Mouse (Mus musculus): ENCODE measurements at regions not wholly inside any gene's neighbourhood (a gene's known extent, or its start where the extent isn't known, plus 50 kb on each side); places are given as distances from the start of the nearest gene placed in this dataset.

DNA sequence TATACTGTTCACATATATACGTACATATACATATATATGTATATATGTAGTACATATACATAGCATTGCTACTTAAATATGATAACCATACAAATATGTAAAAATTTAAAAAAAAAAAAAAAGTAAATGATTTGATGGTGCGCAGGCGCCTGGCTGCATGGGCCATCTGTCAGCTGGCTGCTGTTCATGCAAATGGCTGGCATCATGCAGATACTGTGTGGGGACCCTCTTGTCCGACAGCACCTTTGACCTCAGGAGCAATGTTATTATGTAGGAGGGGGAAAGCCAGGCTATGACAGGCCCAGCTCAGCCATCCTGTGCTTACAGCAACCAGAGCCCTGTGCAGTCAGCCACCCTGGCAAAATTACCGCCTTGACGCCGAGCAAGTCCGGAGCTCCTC, 65.1 kb upstream of the Tnrc6c start:
- no peak for DNase-seq (ENCODE audit: low spot score in 2 of 2)

- no peak for DNase-seq (ENCODE audit: low spot score in 2 of 2)
These were observed 64.7 kb upstream of the Tnrc6c start for GRCm38 (mm10) chr11:117589422-117589821.

DNA sequence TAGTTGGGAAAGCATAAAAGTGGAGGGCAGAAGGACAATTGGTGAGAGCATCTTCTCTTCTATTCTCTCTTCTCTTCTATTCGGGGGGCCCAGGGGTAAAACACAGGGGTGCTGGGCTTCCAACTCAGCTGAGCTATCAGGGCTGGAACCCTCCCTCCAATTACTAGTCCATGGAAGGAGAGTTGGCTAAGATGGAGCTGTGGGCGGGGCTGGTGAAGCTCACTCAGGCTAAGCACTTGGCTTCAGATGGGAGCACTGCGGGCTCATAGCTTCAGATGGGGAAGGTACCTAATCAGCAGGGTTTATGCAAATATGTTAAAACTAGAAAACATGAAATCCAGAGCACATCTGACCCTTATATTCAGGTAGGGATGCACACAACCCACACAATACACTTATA, 61.5 kb upstream of the Tnrc6c start:
- no peak for DNase-seq (ENCODE audit: low spot score in 2 of 2)

GRCm38 (mm10) chr11:117596201-117596600, 57.9 kb upstream of the Tnrc6c start:
- no peak for DNase-seq (ENCODE audit: low spot score in 2 of 2)

DNA sequence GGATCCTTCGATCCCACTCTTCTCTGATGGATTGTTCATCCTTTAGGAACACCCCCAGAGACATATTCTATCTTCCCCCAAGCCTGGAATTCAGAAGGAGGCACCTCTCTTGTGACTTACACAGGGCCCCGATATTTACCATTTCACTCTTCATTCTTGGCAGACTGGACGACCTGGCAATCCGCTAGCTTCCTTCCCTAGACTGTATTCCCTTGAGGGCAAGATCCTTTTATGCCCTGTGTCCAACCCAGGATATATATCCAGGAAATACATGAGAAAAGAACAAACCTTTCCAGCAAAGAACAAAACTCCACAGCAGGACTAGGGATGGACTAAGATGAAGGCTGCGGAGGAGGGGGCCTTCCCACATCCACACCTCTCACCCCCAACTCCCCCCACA, 56.3 kb upstream of the Tnrc6c start:
- no peak for DNase-seq (ENCODE audit: low spot score in 2 of 2)

- peak in 1 of 2 experiments; percentile 50 for DNase-seq (ENCODE audit: low spot score in 2 of 2)
These were observed 55.9 kb upstream of the Tnrc6c start for GRCm38 (mm10) chr11:117598170-117598583.

DNA sequence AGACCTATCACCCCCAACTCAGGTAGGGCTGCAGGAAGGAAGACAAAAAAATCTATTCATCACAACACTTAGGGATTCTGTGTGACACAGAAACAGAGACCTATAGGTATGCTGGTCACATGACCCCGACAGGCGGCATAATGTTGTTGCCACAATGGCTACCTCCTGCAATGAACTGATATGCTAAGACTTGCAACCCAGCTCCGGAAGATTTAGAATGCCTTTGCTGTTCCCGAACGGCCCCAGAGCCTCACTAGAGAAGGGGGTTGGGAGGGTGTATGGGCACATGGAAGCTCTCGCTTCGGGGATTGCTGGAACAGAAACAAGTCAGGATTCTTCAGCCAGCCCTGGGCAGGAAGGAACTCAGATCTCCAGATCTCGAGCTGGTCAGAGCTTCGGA, 55.5 kb upstream of the Tnrc6c start:
- DNase-seq (ENCODE audit: low spot score in 2 of 2), result no peak

GRCm38 (mm10) chr11:117599049-117599787, 54.9 kb upstream of the Tnrc6c start:
- no peak for DNase-seq (ENCODE audit: low spot score in 2 of 2)

GRCm38 (mm10) chr11:117599788-117600263, 54.3 kb upstream of the Tnrc6c start:
- no peak for DNase-seq (ENCODE audit: low spot score in 2 of 2)

- no peak for DNase-seq (ENCODE audit: low spot score in 2 of 2)
These were observed 52.9 kb upstream of the Tnrc6c start for GRCm38 (mm10) chr11:117601147-117601546.

DNA sequence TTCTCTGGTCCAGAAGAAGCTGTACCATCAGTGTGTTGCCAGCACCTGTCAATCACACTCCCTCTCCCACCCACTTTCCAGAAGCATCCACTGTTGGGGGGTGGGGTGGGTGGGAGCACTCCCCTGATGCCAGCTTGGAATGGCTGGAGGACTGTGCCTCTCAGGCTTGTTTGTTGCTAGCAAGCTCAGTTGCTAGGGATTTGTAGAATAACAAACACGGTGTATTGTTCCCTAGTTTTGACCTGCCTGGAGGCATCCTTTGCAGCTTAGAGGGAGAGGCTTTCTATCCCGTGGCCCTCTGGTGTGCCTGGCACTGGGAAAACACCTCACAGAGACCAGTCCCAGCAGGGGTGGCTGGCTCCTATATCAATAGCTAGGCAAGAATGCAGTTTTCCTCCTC, 50.1 kb upstream of the Tnrc6c start:
- no peak for DNase-seq (ENCODE audit: low spot score in 2 of 2)

Measured in frontal cortex, postnatal 10 days (tissue).